Mouse (Mus musculus) small intestine, adult 2 months (tissue): ENCODE results near the gene Lamc2.

Source experiments
- CTCF ChIP-seq: fragments of 200-500 bp; IDR thresholded peaks from 2 replicates; pipeline ENCODE4 v1.5.1; 2012; ENCODE audit warnings: low read depth, mild to moderate bottlenecking, control low read depth, inconsistent platforms, low read length, moderate library complexity, mixed read lengths; ENCODE audit not compliant: insufficient replicate concordance, insufficient read length; ENCODE audit errors: extremely low read depth
- POLR2A ChIP-seq: fragments of 200-500 bp; IDR thresholded peaks from 2 replicates; pipeline ENCODE4 v1.6.1; 2012; ENCODE audit warnings: low read depth, mild to moderate bottlenecking, control low read depth, inconsistent platforms, low read length, moderate library complexity

- TF ChIP-seq CTCF = no peak
- TF ChIP-seq POLR2A = no peak
Observed at GRCm38 (mm10) chr1:153215676-153216075, 29.4 kb upstream of the Lamc2 start.
